ENCODE assay signal across 25 mouse cellular contexts in genomic region chr3:131265516-131265915, GRCm38 (mm10). TPM values are rescaled to one million over a fixed set of nuclear protein-coding genes. Genes with fewer than 3 reads are reported as not detected.
DNase-seq lines count a peak whose midpoint lies in the region; ATAC-seq and TF ChIP-seq lines count a peak whose summit lies in the region.
"Had no signal": no experiment of that assay in that cellular context is flagged by ENCODE, and none has a peak within 500 bp of the region (broad histone marks: within the 10 kb centered on the region; RNA-seq: fewer than 3 reads in every experiment).

No protein-coding gene starts in this region.

- H3K4me3 ChIP-seq in heart, postnatal 0 days (ENCODE audit: low read depth, low read length): no peak overlapping the region
- no peak overlapping the region for H3K4me3 ChIP-seq in brown adipose tissue, adult 24 weeks (ENCODE audit: insufficient read depth, low read depth, low read length)
- H3K4me3 ChIP-seq: forebrain, embryonic 10.5 days; hindbrain, embryonic 15.5 days; layer of hippocampus, adult 2 months; midbrain, embryonic 10.5 days; myocyte; neural tube, embryonic 13.5 days had no signal

- TF ChIP-seq CTCF in heart, postnatal 0 days (IDR thresholded peaks at IDR 0.05; ENCODE audit: low read depth): no peak

- H3K4me2 ChIP-seq in heart, postnatal 0 days (ENCODE audit: low read depth, low read length): no peak overlapping the region
- H3K4me2 ChIP-seq: hindbrain, embryonic 15.5 days; neural tube, embryonic 13.5 days had no signal

- no peak overlapping the region for H3K9ac ChIP-seq in heart, postnatal 0 days (replicated peaks; ENCODE audit: low read depth, low read length)
- H3K9ac ChIP-seq: hindbrain, embryonic 15.5 days; liver, embryonic 14.5 days; neural tube, embryonic 13.5 days had no signal

- DNase-seq in heart, adult 11 months: peak; percentile 91
- DNase-seq in heart, postnatal 4 days: no peak
- no peak for DNase-seq in heart, postnatal 0 days (ENCODE audit: low spot score)
- no peak for DNase-seq in heart, postnatal 14 days
- DNase-seq in lung, postnatal 14 days: peak; percentile 18
- no peak for DNase-seq in B cell, adult 2 months
- DNase-seq: adrenal gland, adult 2 months; cerebellum, adult 11-12 months; cerebellum, postnatal 14 days; kidney, adult 9 months; kidney, postnatal 14 days; layer of hippocampus, postnatal 36 days; thymus, postnatal 36 days had no signal

- no peak for TF ChIP-seq EP300 in heart, postnatal 0 days (IDR thresholded peaks at IDR 0.05; ENCODE audit: low read depth)

- ATAC-seq in heart, postnatal 0 days (ENCODE audit: insufficient read depth, low read depth): no peak
- ATAC-seq in granulocyte monocyte progenitor cell, adult 5-6 weeks (replicated peaks; ENCODE audit: poor library complexity, severe bottlenecking): no peak
- ATAC-seq: forebrain, embryonic 16.5 days; midbrain, embryonic 16.5 days; Patski had no signal

- no peaks in the 10 kb centered on the region for H3K27me3 ChIP-seq in heart, postnatal 0 days (ENCODE audit: control insufficient read depth, insufficient read depth, low read length)
- H3K27me3 ChIP-seq: neural tube, embryonic 13.5 days; Patski had no signal

- intact Hi-C loops in heart, postnatal 14 days (cut with DNase I): no loop called here

- H3K9me3 ChIP-seq in heart, postnatal 0 days (replicated peaks; ENCODE audit: control insufficient read depth, low read length): no peaks in the 10 kb centered on the region
- H3K9me3 ChIP-seq: hindbrain, embryonic 15.5 days; neural tube, embryonic 13.5 days had no signal

- peaks cover 17% of the 10 kb centered on the region; the same call in 1 of the 2 replicates for H3K36me3 ChIP-seq in heart, postnatal 0 days (replicated peaks; ENCODE audit: control insufficient read depth, insufficient read depth, low read length)
- H3K36me3 ChIP-seq: hindbrain, embryonic 15.5 days; neural tube, embryonic 13.5 days had no signal

- H3K27ac ChIP-seq in heart, postnatal 0 days (ENCODE audit: low read depth): peak overlapping the region; percentile 22; the same call in 1 of the 2 replicates
- peak overlapping the region; percentile 69 for H3K27ac ChIP-seq in brown adipose tissue, adult 24 weeks (replicated peaks; ENCODE audit: low read depth, low read length)
- H3K27ac ChIP-seq: forebrain, embryonic 10.5 days; hindbrain, embryonic 15.5 days; layer of hippocampus, adult 2 months; liver, embryonic 14.5 days; midbrain, embryonic 10.5 days; neural tube, embryonic 13.5 days had no signal

- 65% methylated on average over 8 of the region's 8 CpGs for WGBS in heart, postnatal 0 days

- H3K4me1 ChIP-seq in heart, postnatal 0 days (ENCODE audit: control insufficient read depth, insufficient read depth): peaks cover 36% of the 10 kb centered on the region
- peaks cover 12% of the 10 kb centered on the region; the same call in 1 of the 2 replicates for H3K4me1 ChIP-seq in brown adipose tissue, adult 24 weeks (ENCODE audit: control insufficient read depth, insufficient read depth, insufficient read length, low read length)
- H3K4me1 ChIP-seq: hindbrain, embryonic 15.5 days had no signal

RNA-seq across cellular contexts. Expression of gene Hadh, which starts 6.4 kb away (rescaled TPM):
- 100 to 1,000 TPM; 416 to 432 TPM for total RNA-seq in heart, postnatal 4 days (2021)
- 237 and 275 TPM in 2 replicates for total RNA-seq in heart, postnatal 0 days (2014; rRNA removed; ENCODE audit: low replicate concordance)
- 433 and 464 TPM in 2 replicates for polyA plus RNA-seq in heart, postnatal 0 days (2015; fragmentation: Nextera tagmentation; extraction: Ambion mirVana)
- total RNA-seq in heart, postnatal 14 days (2021): 100 to 1,000 TPM; 631 to 633 TPM
- 1,641 and 1,655 TPM in 2 replicates for polyA plus RNA-seq in brown adipose tissue, adult 24 weeks (2012; ENCODE audit: insufficient read depth, insufficient read length, missing spikeins)
- 57.0 and 60.6 TPM in 2 replicates for total RNA-seq in granulocyte monocyte progenitor cell, adult 5-6 weeks (2014; fragmentation: Nextera tagmentation)
- total RNA-seq in granulocyte monocyte progenitor cell, adult 5-6 weeks (2017): 73.5 and 74.7 TPM in 2 replicates

RNA-seq across cellular contexts. Expression of gene Cyp2u1, which starts 37.5 kb away (rescaled TPM):
- 10 to 100 TPM; 23.9 to 25.0 TPM for total RNA-seq in heart, postnatal 4 days (2021)
- 18.4 and 47.2 TPM in 2 replicates for total RNA-seq in heart, postnatal 0 days (2014; rRNA removed; ENCODE audit: low replicate concordance)
- polyA plus RNA-seq in heart, postnatal 0 days (2015; fragmentation: Nextera tagmentation; extraction: Ambion mirVana): 20.0 and 21.4 TPM in 2 replicates
- 10 to 100 TPM; 27.8 to 30.0 TPM for total RNA-seq in heart, postnatal 14 days (2021)
- polyA plus RNA-seq in brown adipose tissue, adult 24 weeks (2012; ENCODE audit: insufficient read depth, insufficient read length, missing spikeins): 28.2 and 36.0 TPM in 2 replicates
- 0.06 TPM in 1 of 2 replicates, not detected in the other for total RNA-seq in granulocyte monocyte progenitor cell, adult 5-6 weeks (2014; fragmentation: Nextera tagmentation)
- total RNA-seq in granulocyte monocyte progenitor cell, adult 5-6 weeks (2017): 0.15 and 0.78 TPM in 2 replicates

Comparison
In these comparisons a context has a peak if more than half of its experiments do, and no peak if none do; other contexts are left out.
1. DNase-seq: peak in heart, adult 11 months (single experiment) and lung, postnatal 14 days (single experiment); none in heart, postnatal 4 days (single experiment), heart, postnatal 0 days (single experiment), heart, postnatal 14 days (0 of 2) and B cell, adult 2 months (0 of 2).
2. RNA of gene Cyp2u1, which starts 37.5 kb away (total RNA-seq): 18.4 to 47.2 TPM in heart, postnatal 0 days, 27.8 to 30.0 TPM in heart, postnatal 14 days and 23.9 to 25.0 TPM in heart, postnatal 4 days; 0.06 to 0.78 TPM in granulocyte monocyte progenitor cell, adult 5-6 weeks; every median in the first group is over 10 times any median in the second.